Mouse (Mus musculus) kidney, postnatal 25 days (tissue): Measurements from ENCODE around the gene Gdpd4.
A peak's percentile ranks its signal among the peaks of the same experiment; 100 is the strongest.

Source experiments
- DNase-seq, 2 experiments: peaks; one replicate each; pipeline ENCODE4 v3.0.0; 2021; ENCODE audit warnings: mixed read lengths in 2 of 2

The Gdpd4 gene

DNA sequence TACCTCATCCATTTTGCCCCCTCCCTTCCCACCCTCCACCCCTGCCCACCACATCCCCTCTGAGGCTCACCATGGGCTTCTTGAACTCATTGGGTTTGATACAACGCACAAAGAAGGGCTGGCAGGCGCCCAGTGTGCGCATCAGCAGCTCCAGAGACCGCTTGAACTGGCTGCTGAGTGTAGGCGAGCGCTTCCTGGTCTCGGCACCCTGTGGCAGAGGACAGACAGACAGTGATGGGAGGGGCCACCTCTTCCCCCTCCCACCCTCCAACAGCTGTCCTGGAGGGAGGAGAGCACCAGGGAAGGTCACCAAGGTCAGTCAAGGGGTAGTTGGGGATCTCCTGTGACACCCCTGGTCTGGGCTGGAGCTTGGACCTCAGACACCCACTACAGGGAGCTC lies 165.6 kb downstream of the Gdpd4 start:
- DNase-seq = peak in 1 of 2 experiments; percentile 29

DNA sequence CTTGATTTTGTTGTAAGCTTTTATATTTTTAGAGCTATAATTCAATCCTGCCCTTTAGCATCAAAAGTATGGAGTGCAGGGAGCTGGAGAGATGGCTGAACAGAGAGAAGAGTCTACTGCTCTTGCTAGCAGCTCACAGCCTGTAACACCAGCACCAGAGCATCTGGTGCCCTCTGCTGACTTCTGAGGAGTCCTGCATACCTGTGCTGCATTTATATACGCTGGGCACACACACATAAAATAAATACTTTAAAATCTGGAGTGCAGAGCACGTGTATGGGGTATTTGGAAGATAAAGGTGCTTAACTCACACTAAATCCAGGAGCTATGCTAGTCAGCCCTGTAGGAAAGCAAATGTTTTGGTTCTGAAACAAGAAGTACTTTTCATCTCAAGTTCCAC lies 166.6 kb downstream of the Gdpd4 start:
- DNase-seq = no peak

DNA sequence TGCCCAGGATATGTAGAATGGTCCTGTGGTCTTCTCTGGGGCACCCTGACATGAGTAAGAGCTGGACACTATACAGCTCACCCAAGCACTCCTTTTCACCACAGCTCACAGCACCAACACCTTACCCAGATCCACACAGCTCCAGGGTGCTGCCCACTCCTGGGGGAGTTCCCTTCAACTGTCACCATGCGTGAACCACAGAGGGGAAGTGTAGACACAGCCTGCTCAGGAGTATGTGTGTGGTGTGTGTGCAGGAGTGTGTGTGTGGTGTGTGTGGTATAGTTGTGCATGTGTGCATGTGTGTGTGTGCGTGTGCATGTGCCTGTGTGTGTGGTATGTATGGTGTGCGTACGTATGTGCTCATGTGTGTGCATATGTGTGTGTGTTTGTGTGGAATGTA lies 176.1 kb downstream of the Gdpd4 start:
- DNase-seq = no peak

DNA sequence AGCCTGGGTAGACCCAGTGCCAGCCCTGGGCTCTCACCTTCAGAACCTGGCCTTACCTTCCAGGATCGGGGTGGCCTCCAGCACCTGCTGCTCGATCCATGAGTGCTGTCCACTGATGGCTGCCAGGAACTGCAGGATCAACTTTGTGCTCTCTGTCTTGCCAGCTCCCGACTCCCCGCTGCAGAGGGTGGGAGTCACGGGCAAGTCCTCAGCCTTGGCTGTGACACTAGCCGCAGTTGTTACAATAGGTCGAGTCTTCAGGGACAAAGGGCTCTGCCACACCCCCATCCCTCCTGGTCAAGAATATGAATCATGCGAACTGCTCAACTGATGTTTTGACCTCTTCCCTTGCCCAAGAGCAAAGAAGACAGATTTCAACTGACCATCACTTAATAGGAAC lies 177.8 kb downstream of the Gdpd4 start:
- no peak for DNase-seq
